Mouse (Mus musculus) lung, postnatal 14 days (tissue): Measurements from ENCODE around the gene Olfr1145.

ENCODE experiments used
- DNase-seq: peaks from one replicate; pipeline ENCODE4 v3.0.0; 2021

The Olfr1145 gene

GRCm38 (mm10) chr2:87809522-87809921, at the start of gene Olfr1145:
Gene Olfr1145 (plus strand): TSS chr2:87809822.
- DNase-seq, result no peak

GRCm38 (mm10) chr2:87776143-87776542, 33.5 kb upstream of the Olfr1145 start:
- DNase-seq, result no peak

GRCm38 (mm10) chr2:87779183-87779582, 30.4 kb upstream of the Olfr1145 start, which contains the start of gene Olfr152:
Gene Olfr152 (plus strand): TSS chr2:87779483.
- no peak for DNase-seq

- no peak for DNase-seq
These were observed 9.3 kb upstream of the Olfr1145 start, which contains the start of gene Olfr1143 for GRCm38 (mm10) chr2:87800292-87800691. Gene Olfr1143 (plus strand): TSS chr2:87800592.

- no peak for DNase-seq
These were observed 20.6 kb downstream of the Olfr1145 start, which contains the start of gene Olfr1148 for GRCm38 (mm10) chr2:87830233-87830632. Gene Olfr1148 (plus strand): TSS chr2:87830533.

GRCm38 (mm10) chr2:87843693-87844092, 34.1 kb downstream of the Olfr1145 start, which contains the start of gene Olfr1150-ps1:
Gene Olfr1150-ps1 (plus strand): TSS chr2:87843993.
- no peak for DNase-seq

GRCm38 (mm10) chr2:87855562-87855961, 45.9 kb downstream of the Olfr1145 start, which contains the start of gene Olfr1151:
Gene Olfr1151 (plus strand): TSS chr2:87855862.
- DNase-seq, result no peak
